Mouse (Mus musculus) right cerebral cortex, postnatal 36 days (tissue): ENCODE data around the gene Flt1.

Experiments used
- DNase-seq, 2 experiments: peaks; one replicate each; pipeline ENCODE4 v3.0.0; 2022; ENCODE audit warnings: low spot score in 2 of 2, mixed read lengths in 1 of 2

Gene Flt1

GRCm38 (mm10) chr5:147551879-147552627 is 173.8 kb downstream of the Flt1 start:
- DNase-seq: no peak

- DNase-seq: no peak
Observed at GRCm38 (mm10) chr5:147549016-147549755, 176.6 kb downstream of the Flt1 start.

GRCm38 (mm10) chr5:147545731-147546241 is 180.0 kb downstream of the Flt1 start:
- no peak for DNase-seq

GRCm38 (mm10) chr5:147542291-147542690 is 183.5 kb downstream of the Flt1 start:
- no peak for DNase-seq

GRCm38 (mm10) chr5:147539815-147540214 is 186.0 kb downstream of the Flt1 start:
- no peak for DNase-seq

DNA sequence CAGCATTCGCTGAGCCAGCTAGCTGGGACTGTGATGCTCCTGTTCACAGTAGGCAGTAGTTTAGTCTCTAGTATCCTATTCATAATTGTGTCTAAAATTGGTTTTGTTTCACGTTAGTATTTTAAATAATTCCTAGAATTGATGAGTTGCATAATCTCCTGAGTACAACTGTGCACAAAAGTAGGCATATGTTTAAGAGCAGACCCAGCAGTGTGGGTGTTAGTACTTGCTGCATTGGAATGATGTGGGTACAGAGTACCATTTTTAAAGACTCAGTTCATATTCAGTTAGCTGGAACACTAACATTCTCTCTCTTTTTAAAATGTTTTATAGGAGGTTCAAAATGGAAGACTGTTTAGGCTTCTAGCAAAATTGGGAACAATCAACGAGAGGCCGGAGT is 186.4 kb downstream of the Flt1 start:
- DNase-seq: peak; percentile 32 to 61

DNA sequence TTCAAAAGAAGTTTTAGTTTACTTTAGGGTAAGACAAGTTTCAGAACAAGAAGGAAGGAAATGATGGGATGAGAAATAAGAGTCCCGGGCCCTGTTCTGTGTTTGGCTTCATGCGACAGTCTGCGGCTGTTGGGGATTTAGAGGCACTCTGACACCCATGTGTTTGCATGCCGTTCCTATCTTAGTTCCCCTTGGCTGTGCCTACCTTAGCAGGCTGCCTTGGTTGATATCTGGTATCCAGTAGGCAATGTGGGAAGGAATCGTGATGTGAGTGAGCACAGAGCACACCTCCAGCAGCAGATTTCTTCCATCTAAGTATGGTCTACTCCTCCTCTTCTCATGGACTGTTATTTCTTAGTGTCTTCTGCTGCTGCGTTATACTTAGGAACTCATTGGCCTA is 193.8 kb downstream of the Flt1 start:
- peak in 1 of 2 experiments; percentile 25 for DNase-seq

GRCm38 (mm10) chr5:147527788-147528187 is 198.0 kb downstream of the Flt1 start:
- DNase-seq: no peak

GRCm38 (mm10) chr5:147527006-147527405 is 198.8 kb downstream of the Flt1 start:
- DNase-seq: no peak
